Mouse (Mus musculus): Measurements from ENCODE around the gene Adh6a. TPM values are rescaled to one million over a fixed set of nuclear protein-coding genes. Genes with fewer than 3 reads are reported as not detected.
"Not testable (repeated sequence)": the region's sequence is repeated elsewhere in the genome, so short reads cannot be mapped to it uniquely, and the experiment has no call there.

The Adh6a gene
- polyA plus RNA-seq, 1 experiment from 2014 or later, result not detected

- not testable (repeated sequence) for H3K4me3 ChIP-seq (ENCODE audit: low read depth, low read length); H3K9me3 ChIP-seq (replicated peaks; ENCODE audit: control insufficient read depth, low read length, poor library complexity, severe bottlenecking); H3K4me1 ChIP-seq (ENCODE audit: control insufficient read depth, insufficient read depth, low read length); H3K9ac ChIP-seq (ENCODE audit: low read depth, low read length); ATAC-seq; H3K27me3 ChIP-seq (ENCODE audit: control insufficient read depth, insufficient read depth, low read depth, low read length); H3K4me2 ChIP-seq (ENCODE audit: low read length); H3K36me3 ChIP-seq (ENCODE audit: control insufficient read depth, insufficient read depth, low read length); H3K27ac ChIP-seq (ENCODE audit: low read length)
- 79% methylated on average over 4 of the region's 4 CpGs for WGBS
These were observed 57.2 kb downstream of the Adh6a start for GRCm38 (mm10) chr3:138370289-138370688.

- no peaks in the 10 kb centered on the region for H3K9me3 ChIP-seq (replicated peaks; ENCODE audit: control insufficient read depth, low read length, poor library complexity, severe bottlenecking)
- H3K9ac ChIP-seq (ENCODE audit: low read depth, low read length), result no peak overlapping the region
- WGBS, result 74% methylated on average over 4 of the region's 4 CpGs
- no peaks in the 10 kb centered on the region for H3K27me3 ChIP-seq (ENCODE audit: control insufficient read depth, insufficient read depth, low read depth, low read length)
- H3K36me3 ChIP-seq (ENCODE audit: control insufficient read depth, insufficient read depth, low read length), result no peaks in the 10 kb centered on the region
- no peak overlapping the region for H3K27ac ChIP-seq (ENCODE audit: low read length)
- no peaks in the 10 kb centered on the region for H3K4me1 ChIP-seq (ENCODE audit: control insufficient read depth, insufficient read depth, low read length)
- H3K4me3 ChIP-seq (ENCODE audit: low read depth, low read length), result no peak overlapping the region
- ATAC-seq, result no peak
- no peak overlapping the region for H3K4me2 ChIP-seq (ENCODE audit: low read length)
These were observed 60.8 kb downstream of the Adh6a start for GRCm38 (mm10) chr3:138373920-138374319.

GRCm38 (mm10) chr3:138375148-138375547, 62.1 kb downstream of the Adh6a start:
- H3K4me1 ChIP-seq (ENCODE audit: control insufficient read depth, insufficient read depth, low read length), result no peaks in the 10 kb centered on the region
- WGBS, result 82% methylated on average over 2 of the region's 2 CpGs
- ATAC-seq, result no peak

More at GRCm38 (mm10) chr3:138375148-138375547, 62.1 kb downstream of the Adh6a start:
- Histone ChIP-seq H3K27ac (ENCODE audit: low read length) (no peak overlapping the region), H3K9me3 (replicated peaks; ENCODE audit: control insufficient read depth, low read length, poor library complexity, severe bottlenecking) (0 out of 2 replicates have a peak, but pooled peaks cover 3% of the 10 kb centered on the region), H3K27me3 (ENCODE audit: control insufficient read depth, insufficient read depth, low read depth, low read length) (no peaks in the 10 kb centered on the region), H3K4me3 (ENCODE audit: low read depth, low read length) (no peak overlapping the region), H3K4me2 (ENCODE audit: low read length) (no peak overlapping the region), H3K36me3 (ENCODE audit: control insufficient read depth, insufficient read depth, low read length) (no peaks in the 10 kb centered on the region), H3K9ac (ENCODE audit: low read depth, low read length) (no peak overlapping the region)

Other genes with a start within 250 kb of the Adh6a start
- 0.06 and 0.08 TPM in 2 replicates for gene 1110002E22Rik, start 248.2 kb upstream of the Adh6a start, polyA plus RNA-seq (2015; fragmentation: Nextera tagmentation; extraction: Ambion mirVana)
- 0.20 and 0.26 TPM in 2 replicates for gene Gm5105, start 245.9 kb upstream of the Adh6a start, polyA plus RNA-seq (2015; fragmentation: Nextera tagmentation; extraction: Ambion mirVana)
- gene Trmt10a, start 169.8 kb upstream of the Adh6a start, polyA plus RNA-seq (2015; fragmentation: Nextera tagmentation; extraction: Ambion mirVana), result 6.9 and 7.9 TPM in 2 replicates
- 10.2 and 10.3 TPM in 2 replicates for gene Mttp, start 168.3 kb upstream of the Adh6a start, polyA plus RNA-seq (2015; fragmentation: Nextera tagmentation; extraction: Ambion mirVana)
- not detected in 2 replicates for gene 4930579F01Rik, start 119.5 kb upstream of the Adh6a start, polyA plus RNA-seq (2015; fragmentation: Nextera tagmentation; extraction: Ambion mirVana)
- 1.3 and 1.6 TPM in 2 replicates for gene Adh7, start 95.5 kb upstream of the Adh6a start, polyA plus RNA-seq (2015; fragmentation: Nextera tagmentation; extraction: Ambion mirVana)
- gene Adh1, start 52.3 kb upstream of the Adh6a start, polyA plus RNA-seq (2015; fragmentation: Nextera tagmentation; extraction: Ambion mirVana), result 1.1 TPM in 2 replicates
- gene Adh6b, start 28.5 kb downstream of the Adh6a start, polyA plus RNA-seq (2015; fragmentation: Nextera tagmentation; extraction: Ambion mirVana), result 0.14 and 0.32 TPM in 2 replicates
- gene Adh4, start 102.2 kb downstream of the Adh6a start, polyA plus RNA-seq (2015; fragmentation: Nextera tagmentation; extraction: Ambion mirVana), result not detected in 2 replicates
- gene Adh5, start 129.8 kb downstream of the Adh6a start, polyA plus RNA-seq (2015; fragmentation: Nextera tagmentation; extraction: Ambion mirVana), result 192 and 203 TPM in 2 replicates
- gene Metap1, start 176.2 kb downstream of the Adh6a start, polyA plus RNA-seq (2015; fragmentation: Nextera tagmentation; extraction: Ambion mirVana), result 49.2 and 50.2 TPM in 2 replicates
- 352 and 365 TPM in 2 replicates for gene Eif4e, start 212.9 kb downstream of the Adh6a start, polyA plus RNA-seq (2015; fragmentation: Nextera tagmentation; extraction: Ambion mirVana)